Mouse (Mus musculus) liver, embryonic 14.5 days (tissue): ENCODE data around the gene Cct7.

ENCODE experiments used
- CTCF ChIP-seq: IDR thresholded peaks from 2 replicates; pipeline ENCODE4 v1.5.1; 2016; ENCODE audit warnings: antibody characterized with exemption, low read depth, control low read depth
- EP300 ChIP-seq: IDR thresholded peaks from 2 replicates; pipeline ENCODE4 v1.6.1; 2016; ENCODE audit warnings: antibody characterized with exemption, low read depth

DNA sequence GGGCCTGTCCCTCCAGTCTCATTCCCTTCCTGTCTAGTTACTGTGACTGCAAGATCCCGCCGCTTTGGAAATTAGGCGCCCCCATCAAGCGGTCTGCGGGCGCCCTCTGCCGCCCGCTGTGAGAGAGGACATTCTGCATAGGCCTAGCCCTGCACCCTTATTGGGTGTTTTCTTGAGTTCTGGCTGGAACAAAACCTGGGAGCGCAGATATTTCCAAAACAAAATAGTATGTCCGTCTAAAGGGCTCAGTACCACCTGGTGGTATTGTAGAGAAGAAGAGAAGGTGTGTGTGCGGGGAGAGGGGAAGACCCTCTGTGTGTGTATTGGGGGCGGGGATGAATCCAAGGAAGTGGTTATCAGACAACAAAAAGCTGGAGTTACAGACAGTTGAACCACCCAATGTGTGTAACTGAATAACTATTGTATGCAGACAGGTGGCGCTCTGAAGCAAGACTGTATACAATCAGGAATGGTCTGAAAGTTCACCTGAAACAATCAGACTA is 40.5 kb upstream of the Cct7 start:
- TF ChIP-seq CTCF (peak; percentile 70), EP300 (no peak)
